Mouse (Mus musculus) macrophage (primary cell): ENCODE measurements around the gene Gnb1l. TPM values are rescaled to one million over a fixed set of nuclear protein-coding genes. Genes with fewer than 3 reads are reported as not detected.

Source experiments
- H3K27ac ChIP-seq: fragments of 350-480 bp; formaldehyde crosslinking; 2 replicates; pipeline ENCODE4 v1.9.0; 2021
- H3K36me3 ChIP-seq: fragments of 350-480 bp; formaldehyde crosslinking; 2 replicates; pipeline ENCODE4 v1.9.0; 2021; ENCODE audit errors: inconsistent target
- H3K4me3 ChIP-seq: fragments of 350-480 bp; formaldehyde crosslinking; 2 replicates; pipeline ENCODE4 v1.9.0; 2021; ENCODE audit errors: inconsistent target
- H3K79me2 ChIP-seq: fragments of 350-480 bp; formaldehyde crosslinking; 2 replicates; pipeline ENCODE4 v1.9.0; 2021; ENCODE audit errors: inconsistent target
- WGBS: methylation state at CpG from one replicate; pipeline ENCODE4 v1.1.7; 2026; ENCODE audit warnings: inconsistent platforms; ENCODE audit not compliant: missing documents; 5-methylcytosine and 5-hydroxymethylcytosine counted together
- polyA plus RNA-seq: library from polyadenylated mRNA; stranded (reverse); fragments of 250-400 nt; gene quantifications from 3 replicates; pipeline ENCODE4 v1.2.4, GENCODE M21; 2018; ENCODE audit warnings: inconsistent platforms

Gene Gnb1l
- polyA plus RNA-seq, 1 experiment from 2014 or later: 0.89 TPM

DNA sequence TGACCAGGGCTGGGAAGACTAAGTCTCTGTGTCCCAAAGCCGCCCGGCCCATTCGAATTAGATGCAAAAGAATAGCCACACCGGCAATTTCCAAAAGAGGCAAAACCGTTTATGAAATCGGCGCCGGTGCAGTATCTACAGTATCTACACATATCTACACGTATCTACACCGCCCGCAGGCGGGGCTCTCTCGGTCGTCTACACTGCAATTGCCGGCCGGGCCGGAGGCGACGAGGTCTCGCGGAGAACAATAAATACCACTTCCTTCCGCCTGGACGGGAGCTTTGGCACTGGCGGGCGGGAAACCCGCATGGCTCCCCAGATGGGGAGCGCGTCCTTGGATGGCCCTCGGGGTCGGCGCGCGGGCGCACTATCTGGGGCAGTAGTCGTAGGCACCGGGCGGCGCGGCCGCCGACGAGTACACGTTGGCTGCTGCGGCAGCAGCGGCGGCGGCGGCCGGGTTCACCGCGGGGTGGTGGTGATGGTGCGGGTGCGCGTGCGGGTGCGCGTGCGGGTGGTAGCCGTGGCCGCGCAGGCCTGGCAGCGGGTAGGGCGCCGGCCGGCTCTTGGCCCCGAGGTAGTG, 83.2 kb downstream of the Gnb1l start:
- Histone ChIP-seq H3K4me3 (no peak overlapping the region), H3K36me3 (no peaks in the 10 kb centered on the region), H3K27ac (no peak overlapping the region), H3K79me2 (no peaks in the 10 kb centered on the region)
- 2% methylated on average over 36 of the region's 66 CpGs for WGBS

DNA sequence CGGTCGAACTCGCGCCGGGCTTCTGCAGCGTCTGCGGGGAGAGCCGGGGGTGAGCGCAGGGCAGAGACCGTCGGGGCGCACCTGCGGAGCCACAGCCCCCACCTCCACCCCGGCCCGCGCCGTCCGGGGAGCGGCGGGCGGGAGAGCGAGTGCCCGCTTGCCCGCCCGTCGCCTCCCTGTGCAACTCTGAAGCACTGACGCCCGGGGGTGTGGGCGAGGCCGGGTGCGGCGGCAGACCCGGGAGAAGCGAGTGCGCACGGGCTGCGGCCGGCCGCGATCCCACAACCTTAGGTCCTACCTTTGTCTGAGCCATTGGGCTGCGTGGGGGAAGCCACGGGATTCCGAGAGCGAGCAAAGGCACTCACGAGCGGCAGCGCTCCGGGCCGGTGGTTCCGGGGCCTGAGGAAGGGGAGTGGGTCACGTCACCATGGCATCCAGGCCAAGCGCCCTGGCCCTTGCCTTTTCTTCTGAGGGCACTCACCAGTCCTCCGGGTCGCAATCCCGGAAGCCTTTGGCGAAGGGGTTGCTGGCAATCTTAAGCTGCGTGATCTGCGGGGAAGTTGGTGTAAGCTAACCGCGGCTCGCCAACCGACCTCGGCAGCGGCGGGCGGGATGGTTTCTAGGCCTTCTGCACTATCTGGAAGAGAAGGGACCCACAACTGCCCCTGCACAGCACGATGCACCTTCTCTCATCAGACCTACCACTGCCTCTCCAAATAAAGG, 84.1 kb downstream of the Gnb1l start:
- H3K27ac ChIP-seq: no peak overlapping the region
- no peaks in the 10 kb centered on the region for H3K79me2 ChIP-seq
- no peaks in the 10 kb centered on the region for H3K36me3 ChIP-seq
- WGBS: 7% methylated on average over 56 of the region's 67 CpGs
- no peak overlapping the region for H3K4me3 ChIP-seq

DNA sequence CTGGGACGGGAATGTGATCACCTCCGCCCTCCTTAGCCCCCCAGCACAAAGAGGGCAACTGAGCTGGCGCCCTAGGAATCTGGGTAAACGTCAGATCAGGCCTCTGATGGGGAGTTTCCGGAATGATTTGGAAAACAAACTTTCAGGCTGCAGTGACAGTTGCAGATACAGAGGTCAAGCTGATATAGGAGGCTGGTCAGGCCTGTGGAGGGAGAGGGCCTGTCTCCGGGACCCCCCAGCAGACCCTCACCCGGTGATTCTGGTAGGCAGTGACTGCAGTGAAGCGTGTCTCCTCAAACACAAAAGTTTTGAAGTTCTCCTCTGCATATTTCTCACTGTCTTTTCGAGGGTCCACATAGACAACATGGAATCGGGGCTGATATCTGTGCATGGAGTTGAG, 84.7 kb downstream of the Gnb1l start:
- Histone ChIP-seq H3K27ac (no peak overlapping the region), H3K36me3 (no peaks in the 10 kb centered on the region), H3K79me2 (no peaks in the 10 kb centered on the region), H3K4me3 (no peak overlapping the region)
- WGBS: 67% methylated on average over 10 of the region's 10 CpGs

DNA sequence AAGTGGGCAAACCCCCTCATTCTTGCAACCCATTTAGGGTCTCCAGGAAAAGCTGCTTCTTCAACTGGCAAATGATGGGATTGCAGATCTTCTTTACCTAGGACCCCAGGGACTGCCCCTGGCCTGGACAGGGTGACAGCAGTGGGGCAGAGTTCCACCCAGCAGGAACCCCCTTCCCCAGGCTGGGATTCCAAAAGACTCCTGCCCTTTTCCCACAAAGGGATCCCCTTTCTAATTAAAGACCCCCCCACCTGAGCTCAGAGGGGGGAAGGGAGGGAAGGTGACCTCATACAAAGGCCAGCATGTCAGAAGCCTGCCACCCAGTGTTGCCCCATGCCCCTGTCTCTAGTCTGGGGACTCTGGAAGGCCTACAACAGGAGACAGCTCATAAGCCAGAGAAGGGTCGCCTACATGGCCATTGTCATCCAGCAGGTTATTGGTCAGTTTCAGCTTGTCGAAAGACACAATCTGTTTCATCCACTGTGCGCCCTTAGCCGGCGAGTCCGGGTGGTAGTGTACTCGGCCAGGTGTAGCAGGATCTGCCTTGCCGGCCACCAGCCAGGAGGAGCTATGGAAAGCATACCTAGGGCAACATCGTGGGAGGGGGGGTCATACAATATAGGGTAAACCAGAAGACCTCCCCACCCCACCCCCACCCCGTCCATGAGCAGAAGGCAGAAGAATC, 85.3 kb downstream of the Gnb1l start:
- WGBS: 97% methylated on average over 9 of the region's 10 CpGs
- H3K27ac ChIP-seq: no peak overlapping the region
- H3K36me3 ChIP-seq: no peaks in the 10 kb centered on the region
- no peaks in the 10 kb centered on the region for H3K79me2 ChIP-seq
- no peak overlapping the region for H3K4me3 ChIP-seq

DNA sequence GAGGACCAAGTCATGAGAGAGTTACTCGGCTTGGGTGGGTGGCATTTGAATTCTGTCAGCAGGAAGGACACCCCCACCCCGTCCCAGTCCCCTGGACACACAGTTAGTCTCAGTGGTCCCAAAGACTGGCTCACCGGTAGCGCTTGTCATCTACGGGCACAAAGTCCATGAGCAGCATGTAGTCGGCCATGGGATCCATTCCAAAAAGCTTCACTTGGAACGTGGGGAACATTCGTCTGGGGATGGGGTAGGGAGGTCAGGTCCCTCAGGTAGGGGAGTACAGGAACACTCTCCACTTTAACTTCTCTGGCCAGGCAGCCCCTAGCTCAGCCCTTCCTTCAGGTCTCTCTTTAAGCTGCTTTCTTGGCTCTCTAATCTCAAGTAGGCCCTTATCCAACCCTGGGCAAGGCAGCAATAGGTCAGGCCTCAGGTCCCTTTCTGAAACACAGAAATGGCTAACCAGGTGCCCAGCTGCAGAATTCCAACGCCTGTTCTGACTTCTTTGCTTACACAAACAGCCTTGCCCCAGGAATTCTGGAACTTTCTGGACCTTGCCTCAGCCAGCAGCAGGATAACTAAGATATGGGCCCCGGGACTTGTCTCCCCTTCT, 86.5 kb downstream of the Gnb1l start:
- Histone ChIP-seq H3K4me3 (no peak overlapping the region), H3K27ac (no peak overlapping the region), H3K36me3 (no peaks in the 10 kb centered on the region), H3K79me2 (no peaks in the 10 kb centered on the region)
- 91% methylated on average over 10 of the region's 10 CpGs for WGBS

DNA sequence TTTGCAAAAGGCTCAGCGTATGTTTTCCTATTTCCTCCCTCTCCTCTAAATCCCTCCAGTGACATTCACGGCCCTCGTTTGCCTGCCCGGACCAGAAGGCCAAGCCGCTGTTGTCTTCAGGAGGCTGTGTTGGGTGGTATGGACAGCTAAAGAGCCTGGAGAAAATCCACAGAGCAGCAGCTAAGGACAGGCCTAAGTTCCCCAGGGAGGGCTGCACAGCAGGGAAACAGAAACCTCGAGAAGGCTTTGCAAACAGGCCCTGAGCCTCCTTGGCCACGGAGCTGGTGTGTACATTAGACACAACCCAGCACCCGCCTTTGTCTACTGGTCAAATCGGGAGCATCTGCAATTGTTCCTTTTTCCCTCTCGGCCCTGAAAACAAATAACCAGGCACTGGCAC, 87.2 kb downstream of the Gnb1l start:
- no peaks in the 10 kb centered on the region for H3K79me2 ChIP-seq
- no peak overlapping the region for H3K4me3 ChIP-seq
- no peak overlapping the region for H3K27ac ChIP-seq
- H3K36me3 ChIP-seq: no peaks in the 10 kb centered on the region
- WGBS: 46% methylated on average over 10 of the region's 10 CpGs

DNA sequence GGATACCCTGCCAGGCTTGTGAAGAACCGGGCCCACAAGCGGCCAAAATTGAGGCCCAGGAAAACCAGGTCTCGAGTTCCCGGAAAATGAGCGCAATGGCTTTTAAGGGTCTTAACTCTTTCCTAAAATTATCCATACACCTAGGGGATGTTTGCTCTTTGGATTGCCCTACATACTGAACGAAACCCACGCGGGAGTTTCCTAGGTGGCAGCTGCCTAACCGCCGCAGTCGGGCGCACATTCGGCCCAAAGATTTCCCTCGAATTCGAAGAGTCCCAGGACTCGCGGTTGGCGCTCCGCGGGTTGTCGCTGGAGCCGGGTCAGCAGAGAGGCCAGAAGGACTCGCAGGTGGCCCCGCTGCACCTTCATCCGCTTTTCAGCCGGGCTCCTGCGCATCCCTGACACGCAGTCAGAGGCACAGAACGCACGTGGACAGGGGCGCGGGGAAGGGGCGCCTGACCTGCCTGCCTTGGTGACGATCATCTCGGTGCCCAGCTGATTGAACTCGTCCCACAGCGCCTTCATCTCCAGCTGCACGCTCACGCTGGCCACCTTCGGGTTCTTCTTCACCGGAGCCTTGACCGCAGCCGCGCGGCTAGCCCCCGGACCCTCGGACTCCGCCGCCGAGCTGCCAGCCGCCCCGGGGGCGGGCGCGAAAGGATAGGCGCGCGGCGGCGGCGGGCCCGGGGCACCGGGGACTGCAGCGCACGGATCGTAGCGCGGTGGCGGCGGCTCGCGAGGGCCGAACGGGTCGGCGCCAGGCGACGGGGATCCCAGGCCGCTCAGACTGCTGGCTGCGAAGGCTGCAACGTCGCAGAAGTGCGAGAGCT, 87.8 kb downstream of the Gnb1l start:
- 7% methylated on average over 80 of the region's 83 CpGs for WGBS
- Histone ChIP-seq H3K79me2 (no peaks in the 10 kb centered on the region), H3K27ac (no peak overlapping the region), H3K36me3 (no peaks in the 10 kb centered on the region), H3K4me3 (no peak overlapping the region)

DNA sequence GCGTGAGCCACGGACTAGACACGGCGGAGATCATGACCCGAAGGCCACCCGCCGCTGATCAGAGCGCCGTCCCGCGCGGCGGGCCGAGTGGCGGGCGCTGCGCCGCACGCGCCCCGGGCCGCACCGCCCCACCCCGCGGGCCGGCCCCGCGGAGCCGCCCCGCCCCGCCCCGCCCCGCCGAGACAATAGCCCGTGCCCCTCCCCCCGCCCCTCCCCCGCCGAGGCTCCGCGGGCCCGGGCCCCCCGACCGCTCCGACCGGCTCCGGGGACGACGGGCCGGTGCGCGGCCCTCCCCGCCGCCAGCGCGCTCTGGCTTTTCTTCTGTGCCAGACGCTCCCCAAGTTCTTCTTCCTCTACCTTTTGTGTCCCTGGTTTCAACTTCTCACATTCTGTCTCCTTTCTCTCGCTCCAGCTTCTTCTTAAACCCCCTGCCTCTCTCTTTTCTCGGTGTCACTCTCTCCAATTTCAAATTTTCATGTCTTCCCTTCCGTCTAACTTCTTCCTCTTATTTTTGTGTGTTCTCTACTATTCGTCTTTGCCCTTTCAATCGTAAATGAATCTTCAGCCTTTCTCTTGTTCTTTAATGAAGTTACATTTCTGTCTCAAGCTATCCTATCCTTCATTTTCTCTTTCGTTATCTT, 88.5 kb downstream of the Gnb1l start:
- no peak overlapping the region for H3K27ac ChIP-seq
- H3K79me2 ChIP-seq: no peaks in the 10 kb centered on the region
- H3K4me3 ChIP-seq: no peak overlapping the region
- H3K36me3 ChIP-seq: no peaks in the 10 kb centered on the region
- 2% methylated on average over 39 of the region's 62 CpGs for WGBS

DNA sequence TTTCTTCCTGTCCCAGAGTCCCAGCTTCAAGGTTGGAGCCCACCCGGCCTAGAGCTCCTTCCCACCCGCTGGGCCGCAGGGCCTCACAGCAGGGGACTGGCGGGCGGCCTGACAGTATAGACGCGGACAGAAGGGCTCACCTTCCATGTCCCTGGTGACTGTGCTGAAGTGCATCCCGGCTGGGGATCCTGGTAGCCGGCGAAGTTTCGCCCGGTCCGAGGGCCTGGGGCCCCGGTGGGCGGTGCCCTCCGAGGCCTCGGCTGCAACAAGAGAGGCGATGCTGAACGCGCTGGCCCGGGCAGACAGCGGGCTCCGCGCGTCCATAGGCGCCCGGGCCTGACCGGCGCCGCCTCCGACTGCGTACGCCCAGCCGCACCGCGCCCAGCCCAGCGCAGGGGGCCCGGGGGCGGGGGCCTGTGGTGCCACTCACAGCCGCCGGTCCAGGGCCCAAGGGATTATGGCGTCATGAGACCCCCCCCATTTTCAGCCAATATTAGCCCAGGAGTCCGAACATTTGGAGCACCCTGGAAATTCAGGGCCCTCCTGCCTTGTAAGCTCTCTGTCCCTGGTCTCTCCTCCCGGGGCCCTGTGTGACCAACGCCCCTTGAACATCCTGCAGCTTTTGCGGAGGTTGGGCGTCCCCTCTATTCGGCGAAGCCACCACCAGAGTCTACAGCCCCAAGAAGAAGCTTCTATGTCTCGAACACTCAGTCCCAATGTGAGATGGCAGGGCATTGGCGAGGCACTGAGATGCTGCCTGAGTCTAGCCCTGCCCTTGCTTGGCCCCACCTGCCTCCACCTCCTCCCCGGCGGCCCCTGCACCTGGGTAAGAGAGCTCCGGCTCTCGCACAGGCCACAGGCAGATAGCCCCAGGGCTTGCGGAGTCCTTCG, 89.6 kb downstream of the Gnb1l start:
- Histone ChIP-seq H3K27ac (no peak overlapping the region), H3K4me3 (no peak overlapping the region), H3K79me2 (no peaks in the 10 kb centered on the region), H3K36me3 (no peaks in the 10 kb centered on the region)
- 9% methylated on average over 57 of the region's 57 CpGs for whole genome bisulfite sequencing

DNA sequence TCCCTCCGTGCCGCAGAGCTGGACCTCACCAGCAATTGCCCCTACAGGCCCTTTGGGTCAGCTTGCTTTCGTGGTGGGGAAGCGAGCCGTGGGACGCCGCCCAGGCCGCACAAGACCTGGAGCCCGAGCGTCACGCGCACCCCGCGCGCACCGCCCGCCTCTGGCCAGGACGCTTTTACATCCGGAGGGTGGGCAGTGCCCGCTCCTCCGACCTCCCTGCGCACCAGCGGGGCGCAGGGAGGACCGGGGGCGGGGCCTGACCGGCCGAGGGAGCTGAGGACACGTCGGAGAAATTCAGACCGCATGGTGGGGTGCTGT, 90.2 kb downstream of the Gnb1l start:
- WGBS: 22% methylated on average over 31 of the region's 31 CpGs
- Histone ChIP-seq H3K36me3 (no peaks in the 10 kb centered on the region), H3K79me2 (no peaks in the 10 kb centered on the region), H3K4me3 (no peak overlapping the region), H3K27ac (no peak overlapping the region)

DNA sequence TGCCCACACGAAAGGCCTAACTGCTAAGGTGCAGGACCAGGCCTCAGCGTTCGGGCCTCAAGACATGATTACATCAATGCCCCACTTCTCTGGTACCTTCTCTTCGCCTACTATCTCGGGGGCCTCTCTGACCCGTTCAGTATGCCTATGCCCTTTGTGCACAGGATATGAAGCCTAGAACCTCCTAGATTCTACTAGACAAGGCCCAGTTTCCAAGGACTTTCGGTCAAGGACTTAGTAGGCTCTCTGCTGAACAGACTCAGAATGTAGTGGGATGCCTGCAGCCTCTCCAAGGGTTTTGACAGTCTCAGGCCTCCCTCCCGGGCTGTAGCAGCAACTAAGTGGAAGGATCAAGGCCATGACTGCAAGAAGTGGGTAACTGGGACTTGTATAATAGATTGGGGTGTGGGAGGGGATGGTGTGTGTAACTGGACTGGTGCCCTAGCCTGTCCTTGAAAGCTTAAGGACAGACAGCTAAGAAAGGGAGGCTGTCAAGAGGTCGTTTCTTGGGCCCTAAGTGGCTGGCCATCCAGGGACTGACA, 90.6 kb downstream of the Gnb1l start:
- no peaks in the 10 kb centered on the region for H3K79me2 ChIP-seq
- WGBS: 80% methylated on average over 9 of the region's 9 CpGs
- H3K36me3 ChIP-seq: no peaks in the 10 kb centered on the region
- H3K4me3 ChIP-seq: no peak overlapping the region
- no peak overlapping the region for H3K27ac ChIP-seq

DNA sequence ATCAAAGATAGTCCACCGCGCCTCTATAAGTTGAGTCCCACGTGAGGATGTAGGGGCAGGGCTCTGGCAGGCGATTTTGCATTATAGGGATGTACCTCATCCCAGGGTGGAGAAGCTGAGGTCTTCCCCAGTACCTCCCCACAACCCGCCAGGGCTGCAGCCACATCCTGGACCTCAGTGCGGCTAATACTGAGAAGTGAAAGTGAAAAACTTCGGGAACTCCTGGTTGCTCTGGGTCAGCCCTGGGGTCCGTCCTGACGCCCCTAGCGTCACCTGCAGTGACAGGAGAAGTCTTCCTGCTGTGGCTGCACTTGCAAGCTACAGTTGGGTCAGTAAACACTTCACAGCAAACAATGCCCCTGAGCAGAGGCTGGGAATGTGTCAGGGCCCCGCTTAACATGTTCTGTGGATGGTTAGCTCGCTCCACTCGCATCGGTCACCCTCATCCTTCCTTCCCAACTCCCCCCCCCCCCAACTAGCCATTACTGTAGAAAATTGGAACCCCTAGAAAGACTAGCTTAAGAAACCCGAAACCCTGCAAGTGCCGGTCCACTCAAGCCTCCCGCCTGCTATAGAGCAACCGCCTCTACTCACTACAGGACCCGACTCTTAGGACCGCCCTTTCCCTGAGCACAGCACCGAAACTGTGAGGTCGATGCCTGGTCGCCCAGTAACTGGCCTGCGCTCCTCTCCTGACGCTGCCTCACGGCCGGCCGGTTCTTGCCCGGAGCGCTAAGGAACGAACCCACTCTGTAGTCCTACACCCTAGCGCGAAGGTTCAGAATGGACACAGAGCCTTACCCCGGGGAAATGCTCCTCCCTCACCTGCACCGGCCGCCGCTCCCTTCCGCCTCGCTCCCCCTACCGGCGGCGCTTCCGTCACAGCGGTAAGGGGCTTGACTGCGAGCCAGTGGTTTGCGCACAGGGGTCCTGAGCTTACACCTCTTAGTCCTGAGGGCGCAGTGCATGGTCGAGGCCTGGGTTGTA, 91.6 kb downstream of the Gnb1l start, which contains the start of gene Tbx1:
TSS of gene Tbx1 (minus strand) at position 868 of the 987 bp plus-strand sequence.
- Histone ChIP-seq H3K4me3 (peak within 1 kb of the TSS; percentile 15; the same call in 1 of the 2 replicates), H3K79me2 (no peaks in the 10 kb centered on the region)
- 3% methylated on average over 48 of the region's 48 CpGs for WGBS

More for the DNA sequence above, 91.6 kb downstream of the Gnb1l start, which contains the start of gene Tbx1:
- H3K27ac ChIP-seq: no peak within 1 kb of the TSS
- no peaks in the 10 kb centered on the region for H3K36me3 ChIP-seq
